ENCODE assay signal across 8 mouse cellular contexts in genomic region chr10:75299785-75300418, GRCm38 (mm10). TPM values are rescaled to one million over a fixed set of nuclear protein-coding genes. Genes with fewer than 3 reads are reported as not detected.
A peak's percentile ranks its signal among the peaks of the same experiment; 100 is the strongest.
DNase-seq lines count a peak whose midpoint lies in the region; ATAC-seq lines count a peak whose summit lies in the region.

No protein-coding gene starts in this region.

- WGBS in forebrain, embryonic 11.5 days, result 95% methylated on average over 5 of the region's 5 CpGs
- WGBS in forebrain, embryonic 15.5 days, result 78% methylated on average over 5 of the region's 5 CpGs
- 84% methylated on average over 5 of the region's 5 CpGs for WGBS in midbrain, embryonic 15.5 days

- ATAC-seq in forebrain, embryonic 11.5 days (replicated peaks; ENCODE audit: low FRiP score), result no peak
- ATAC-seq in forebrain, embryonic 15.5 days (replicated peaks), result no peak
- peak; percentile 71 for ATAC-seq in megakaryocyte, adult 5-6 weeks (ENCODE audit: poor library complexity, severe bottlenecking)
- no peak for ATAC-seq in midbrain, embryonic 15.5 days (replicated peaks)

- H3K9me3 ChIP-seq in forebrain, embryonic 11.5 days (ENCODE audit: control insufficient read depth, low read length), result no peaks in the 10 kb centered on the region
- H3K9me3 ChIP-seq in forebrain, embryonic 15.5 days, result no peaks in the 10 kb centered on the region
- no peaks in the 10 kb centered on the region for H3K9me3 ChIP-seq in midbrain, embryonic 15.5 days

- H3K27me3 ChIP-seq in forebrain, embryonic 11.5 days (ENCODE audit: control insufficient read depth, insufficient read depth, low read length), result no peaks in the 10 kb centered on the region
- H3K27me3 ChIP-seq in forebrain, embryonic 15.5 days, result no peaks in the 10 kb centered on the region
- no peaks in the 10 kb centered on the region for H3K27me3 ChIP-seq in midbrain, embryonic 15.5 days (replicated peaks)

- no peaks in the 10 kb centered on the region for H3K36me3 ChIP-seq in forebrain, embryonic 11.5 days (ENCODE audit: control insufficient read depth, insufficient read depth, low read length)
- peaks cover 30% of the 10 kb centered on the region for H3K36me3 ChIP-seq in forebrain, embryonic 15.5 days
- H3K36me3 ChIP-seq in midbrain, embryonic 15.5 days (replicated peaks), result no peaks in the 10 kb centered on the region; the same call in 1 of the 2 replicates

- no peak overlapping the region for H3K4me2 ChIP-seq in forebrain, embryonic 11.5 days (ENCODE audit: low read depth, low read length, severe bottlenecking)
- no peak overlapping the region for H3K4me2 ChIP-seq in forebrain, embryonic 15.5 days (replicated peaks)
- H3K4me2 ChIP-seq in midbrain, embryonic 15.5 days, result no peak overlapping the region

- no peak overlapping the region for H3K27ac ChIP-seq in forebrain, embryonic 11.5 days (ENCODE audit: low read depth, low read length)
- H3K27ac ChIP-seq in forebrain, embryonic 15.5 days (replicated peaks), result no peak overlapping the region
- no peak overlapping the region for H3K27ac ChIP-seq in midbrain, embryonic 15.5 days

- no peak overlapping the region for H3K4me3 ChIP-seq in forebrain, embryonic 11.5 days (ENCODE audit: low read depth, low read length)
- no peak overlapping the region for H3K4me3 ChIP-seq in forebrain, embryonic 15.5 days
- no peak overlapping the region for H3K4me3 ChIP-seq in midbrain, embryonic 15.5 days

- no peaks in the 10 kb centered on the region; the same call in 1 of the 2 replicates for H3K4me1 ChIP-seq in forebrain, embryonic 11.5 days (replicated peaks; ENCODE audit: control insufficient read depth, insufficient read depth, low read length)
- H3K4me1 ChIP-seq in forebrain, embryonic 15.5 days, result peaks cover 16% of the 10 kb centered on the region
- H3K4me1 ChIP-seq in midbrain, embryonic 15.5 days, result no peaks in the 10 kb centered on the region

- H3K9ac ChIP-seq in forebrain, embryonic 11.5 days (ENCODE audit: low read length), result no peak overlapping the region
- H3K9ac ChIP-seq in forebrain, embryonic 15.5 days (replicated peaks), result no peak overlapping the region
- no peak overlapping the region for H3K9ac ChIP-seq in midbrain, embryonic 15.5 days

- peak; percentile 3 for DNase-seq in forebrain, embryonic 11.5 days (ENCODE audit: low spot score)
- DNase-seq in CD4-positive, CD25-positive, alpha-beta regulatory T cell, adult 2 months (ENCODE audit: low read depth, low spot score), result peak; percentile 90
- peak; percentile 61 for DNase-seq in cerebellum, adult 9-10 months
- peak; percentile 90 for DNase-seq in induced T-regulatory cell, adult 2 months (ENCODE audit: low read depth)
- DNase-seq in frontal cortex, postnatal 25 days (ENCODE audit: low spot score in 2 of 2), result no peak

RNA-seq across cellular contexts. Expression of gene Adora2a, which starts 16.8 kb away (rescaled TPM):
- 2.5 and 4.2 TPM in 2 replicates for polyA plus RNA-seq in forebrain, embryonic 11.5 days (2014; fragmentation: Nextera tagmentation; extraction: Ambion mirVana)
- polyA plus RNA-seq in forebrain, embryonic 15.5 days (2015; fragmentation: Nextera tagmentation; extraction: Ambion mirVana), result 6.4 and 8.2 TPM in 2 replicates
- total RNA-seq in megakaryocyte, adult 5-6 weeks (2015), result 3.3 TPM in 2 replicates
- 2.6 and 3.0 TPM in 2 replicates for total RNA-seq in megakaryocyte, adult 5-6 weeks (2017)
- 3.8 and 4.0 TPM in 2 replicates for polyA plus RNA-seq in midbrain, embryonic 15.5 days (2015; fragmentation: Nextera tagmentation; extraction: Ambion mirVana)

Comparison
In these comparisons a context has a peak if more than half of its experiments do, and no peak if none do; other contexts are left out.
1. DNase-seq: peak in forebrain, embryonic 11.5 days (single experiment), CD4-positive, CD25-positive, alpha-beta regulatory T cell, adult 2 months (single experiment), cerebellum, adult 9-10 months (single experiment) and induced T-regulatory cell, adult 2 months (single experiment); none in frontal cortex, postnatal 25 days (0 of 2).